Mouse (Mus musculus): ENCODE measurements at regions not wholly inside any gene's neighbourhood (a gene's known extent, or its start where the extent isn't known, plus 50 kb on each side); places are given as distances from the start of the nearest gene placed in this dataset.

GRCm38 (mm10) chr4:131208637-131209036 is 264.5 kb downstream of the Matn1 start:
- Histone ChIP-seq H3K9ac (ENCODE audit: low read length) (no peak overlapping the region), H3K4me3 (ENCODE audit: low read depth, low read length) (no peak overlapping the region), H3K27ac (ENCODE audit: low read depth, low read length) (no peak overlapping the region), H3K27me3 (ENCODE audit: control insufficient read depth, insufficient read depth, low read length) (no peaks in the 10 kb centered on the region), H3K9me3 (ENCODE audit: control insufficient read depth, low read length) (peaks cover 4% of the 10 kb centered on the region; the same call in 1 of the 2 replicates), H3K4me2 (ENCODE audit: low read depth, low read length, severe bottlenecking) (no peak overlapping the region), H3K4me1 (replicated peaks; ENCODE audit: control insufficient read depth, insufficient read depth, low read length) (no peaks in the 10 kb centered on the region), H3K36me3 (ENCODE audit: control insufficient read depth, insufficient read depth, low read length) (no peaks in the 10 kb centered on the region)
- ATAC-seq (replicated peaks; ENCODE audit: low FRiP score): no peak
- no peak for DNase-seq (ENCODE audit: low spot score)
- 90% methylated on average over 6 of the region's 6 CpGs for WGBS

GRCm38 (mm10) chr4:131212711-131213110 is 268.5 kb downstream of the Matn1 start:
- H3K27me3 ChIP-seq (ENCODE audit: control insufficient read depth, insufficient read depth, low read length): no peaks in the 10 kb centered on the region
- WGBS: 65% methylated on average over 4 of the region's 4 CpGs
- H3K4me2 ChIP-seq (ENCODE audit: low read depth, low read length, severe bottlenecking): no peak overlapping the region
- DNase-seq (ENCODE audit: low spot score): no peak
- no peaks in the 10 kb centered on the region for H3K36me3 ChIP-seq (ENCODE audit: control insufficient read depth, insufficient read depth, low read length)
- H3K9ac ChIP-seq (ENCODE audit: low read length): no peak overlapping the region
- no peaks in the 10 kb centered on the region for H3K4me1 ChIP-seq (replicated peaks; ENCODE audit: control insufficient read depth, insufficient read depth, low read length)
- no peak overlapping the region for H3K27ac ChIP-seq (ENCODE audit: low read depth, low read length)
- peaks cover 4% of the 10 kb centered on the region; the same call in 1 of the 2 replicates for H3K9me3 ChIP-seq (ENCODE audit: control insufficient read depth, low read length)
- no peak overlapping the region for H3K4me3 ChIP-seq (ENCODE audit: low read depth, low read length)
- ATAC-seq (replicated peaks; ENCODE audit: low FRiP score): no peak

GRCm38 (mm10) chr4:131215682-131216081 is 271.5 kb downstream of the Matn1 start:
- Histone ChIP-seq H3K4me2 (ENCODE audit: low read depth, low read length, severe bottlenecking) (no peak overlapping the region), H3K9ac (ENCODE audit: low read length) (no peak overlapping the region), H3K4me1 (replicated peaks; ENCODE audit: control insufficient read depth, insufficient read depth, low read length) (no peaks in the 10 kb centered on the region), H3K27ac (ENCODE audit: low read depth, low read length) (no peak overlapping the region), H3K27me3 (ENCODE audit: control insufficient read depth, insufficient read depth, low read length) (no peaks in the 10 kb centered on the region), H3K9me3 (ENCODE audit: control insufficient read depth, low read length) (peaks cover 4% of the 10 kb centered on the region; the same call in 1 of the 2 replicates), H3K4me3 (ENCODE audit: low read depth, low read length) (no peak overlapping the region), H3K36me3 (ENCODE audit: control insufficient read depth, insufficient read depth, low read length) (no peaks in the 10 kb centered on the region)
- WGBS: 87% methylated on average over 11 of the region's 11 CpGs
- ATAC-seq (replicated peaks; ENCODE audit: low FRiP score) (no peak), DNase-seq (ENCODE audit: low spot score) (no peak)

- H3K4me3 ChIP-seq (ENCODE audit: low read depth, low read length): no peak overlapping the region
- H3K4me1 ChIP-seq (replicated peaks; ENCODE audit: control insufficient read depth, insufficient read depth, low read length): no peaks in the 10 kb centered on the region
- no peak overlapping the region for H3K9ac ChIP-seq (ENCODE audit: low read length)
- no peak for DNase-seq (ENCODE audit: low spot score)
- H3K27me3 ChIP-seq (ENCODE audit: control insufficient read depth, insufficient read depth, low read length): no peaks in the 10 kb centered on the region
- H3K4me2 ChIP-seq (ENCODE audit: low read depth, low read length, severe bottlenecking): no peak overlapping the region
- no peak for ATAC-seq (replicated peaks; ENCODE audit: low FRiP score)
- no peaks in the 10 kb centered on the region for H3K9me3 ChIP-seq (ENCODE audit: control insufficient read depth, low read length)
- H3K36me3 ChIP-seq (ENCODE audit: control insufficient read depth, insufficient read depth, low read length): no peaks in the 10 kb centered on the region
- 92% methylated on average over 3 of the region's 3 CpGs for WGBS
- H3K27ac ChIP-seq (ENCODE audit: low read depth, low read length): no peak overlapping the region
Observed at GRCm38 (mm10) chr4:131216361-131216760, 272.2 kb downstream of the Matn1 start.

- Histone ChIP-seq H3K27me3 (ENCODE audit: control insufficient read depth, insufficient read depth, low read length) (no peaks in the 10 kb centered on the region), H3K9ac (ENCODE audit: low read length) (no peak overlapping the region), H3K4me2 (ENCODE audit: low read depth, low read length, severe bottlenecking) (no peak overlapping the region), H3K27ac (ENCODE audit: low read depth, low read length) (no peak overlapping the region), H3K4me3 (ENCODE audit: low read depth, low read length) (no peak overlapping the region), H3K36me3 (ENCODE audit: control insufficient read depth, insufficient read depth, low read length) (no peaks in the 10 kb centered on the region), H3K9me3 (ENCODE audit: control insufficient read depth, low read length) (no peaks in the 10 kb centered on the region), H3K4me1 (replicated peaks; ENCODE audit: control insufficient read depth, insufficient read depth, low read length) (no peaks in the 10 kb centered on the region)
- WGBS: 90% methylated on average over 4 of the region's 4 CpGs
- no peak for ATAC-seq (replicated peaks; ENCODE audit: low FRiP score)
- no peak for DNase-seq (ENCODE audit: low spot score)
Observed at GRCm38 (mm10) chr4:131217083-131217482, 272.9 kb downstream of the Matn1 start.

- DNase-seq (ENCODE audit: low spot score) (no peak), ATAC-seq (replicated peaks; ENCODE audit: low FRiP score) (no peak)
- Histone ChIP-seq H3K27ac (ENCODE audit: low read depth, low read length) (no peak overlapping the region), H3K4me3 (ENCODE audit: low read depth, low read length) (no peak overlapping the region), H3K36me3 (ENCODE audit: control insufficient read depth, insufficient read depth, low read length) (no peaks in the 10 kb centered on the region), H3K27me3 (ENCODE audit: control insufficient read depth, insufficient read depth, low read length) (no peaks in the 10 kb centered on the region), H3K9ac (ENCODE audit: low read length) (no peak overlapping the region), H3K4me1 (replicated peaks; ENCODE audit: control insufficient read depth, insufficient read depth, low read length) (no peaks in the 10 kb centered on the region), H3K9me3 (ENCODE audit: control insufficient read depth, low read length) (no peaks in the 10 kb centered on the region), H3K4me2 (ENCODE audit: low read depth, low read length, severe bottlenecking) (no peak overlapping the region)
- WGBS: 61% methylated on average over 7 of the region's 7 CpGs
Observed at GRCm38 (mm10) chr4:131217571-131218155, 273.5 kb downstream of the Matn1 start.

- H3K9ac ChIP-seq (ENCODE audit: low read length): no peak overlapping the region
- H3K9me3 ChIP-seq (ENCODE audit: control insufficient read depth, low read length): no peaks in the 10 kb centered on the region
- H3K27me3 ChIP-seq (ENCODE audit: control insufficient read depth, insufficient read depth, low read length): no peaks in the 10 kb centered on the region
- no peak for ATAC-seq (replicated peaks; ENCODE audit: low FRiP score)
- no peak for DNase-seq (ENCODE audit: low spot score)
- H3K4me1 ChIP-seq (replicated peaks; ENCODE audit: control insufficient read depth, insufficient read depth, low read length): no peaks in the 10 kb centered on the region
- H3K4me2 ChIP-seq (ENCODE audit: low read depth, low read length, severe bottlenecking): no peak overlapping the region
- H3K36me3 ChIP-seq (ENCODE audit: control insufficient read depth, insufficient read depth, low read length): no peaks in the 10 kb centered on the region
- no peak overlapping the region for H3K4me3 ChIP-seq (ENCODE audit: low read depth, low read length)
- 72% methylated on average over 10 of the region's 10 CpGs for WGBS
- no peak overlapping the region for H3K27ac ChIP-seq (ENCODE audit: low read depth, low read length)
Observed at GRCm38 (mm10) chr4:131220966-131221365, 276.8 kb downstream of the Matn1 start.

- no peak overlapping the region for H3K4me2 ChIP-seq (ENCODE audit: low read depth, low read length, severe bottlenecking)
- no peak overlapping the region for H3K4me3 ChIP-seq (ENCODE audit: low read depth, low read length)
- no peaks in the 10 kb centered on the region; the same call in 1 of the 2 replicates for H3K9me3 ChIP-seq (ENCODE audit: control insufficient read depth, low read length)
- H3K4me1 ChIP-seq (replicated peaks; ENCODE audit: control insufficient read depth, insufficient read depth, low read length): no peaks in the 10 kb centered on the region; the same call in 1 of the 2 replicates
- H3K36me3 ChIP-seq (ENCODE audit: control insufficient read depth, insufficient read depth, low read length): no peaks in the 10 kb centered on the region
- H3K9ac ChIP-seq (ENCODE audit: low read length): no peak overlapping the region
- DNase-seq (ENCODE audit: low spot score): no peak
- no peak for ATAC-seq (replicated peaks; ENCODE audit: low FRiP score)
- H3K27me3 ChIP-seq (ENCODE audit: control insufficient read depth, insufficient read depth, low read length): no peaks in the 10 kb centered on the region
- WGBS: 93% methylated on average over 5 of the region's 5 CpGs
- no peak overlapping the region for H3K27ac ChIP-seq (ENCODE audit: low read depth, low read length)
Observed at GRCm38 (mm10) chr4:131230361-131230760, 286.2 kb downstream of the Matn1 start.

- no peaks in the 10 kb centered on the region; the same call in 1 of the 2 replicates for H3K9me3 ChIP-seq (ENCODE audit: control insufficient read depth, low read length)
- H3K27me3 ChIP-seq (ENCODE audit: control insufficient read depth, insufficient read depth, low read length): no peaks in the 10 kb centered on the region
- no peak overlapping the region for H3K4me2 ChIP-seq (ENCODE audit: low read depth, low read length, severe bottlenecking)
- H3K9ac ChIP-seq (ENCODE audit: low read length): no peak overlapping the region
- no peaks in the 10 kb centered on the region for H3K36me3 ChIP-seq (ENCODE audit: control insufficient read depth, insufficient read depth, low read length)
- H3K27ac ChIP-seq (ENCODE audit: low read depth, low read length): peak overlapping the region; percentile 91
- H3K4me3 ChIP-seq (ENCODE audit: low read depth, low read length): no peak overlapping the region
- 12% methylated on average over 4 of the region's 4 CpGs for WGBS
- ATAC-seq (replicated peaks; ENCODE audit: low FRiP score) (peak; percentile 84), DNase-seq (ENCODE audit: low spot score) (peak; percentile 83)
- H3K4me1 ChIP-seq (replicated peaks; ENCODE audit: control insufficient read depth, insufficient read depth, low read length): peaks cover 19% of the 10 kb centered on the region
Observed at GRCm38 (mm10) chr4:131236611-131237031, 292.4 kb downstream of the Matn1 start.

All from forebrain, embryonic 11.5 days (tissue).